Mouse (Mus musculus) liver, adult 2 months (tissue): Measurements from ENCODE around the gene Llgl1.

ENCODE experiments used
- CTCF ChIP-seq: fragments of 200-500 bp; IDR thresholded peaks from 2 replicates; pipeline ENCODE4 v1.5.1; 2011; ENCODE audit warnings: low read depth, low read length, control low read depth
- POLR2A ChIP-seq: fragments of 200-500 bp; IDR thresholded peaks from 2 replicates; pipeline ENCODE4 v1.6.1; 2011; ENCODE audit warnings: low read length, control low read depth; ENCODE audit not compliant: insufficient read depth; ENCODE audit errors: extremely low read depth

- no peak for TF ChIP-seq CTCF
- TF ChIP-seq POLR2A = no peak
Measured at GRCm38 (mm10) chr11:60708631-60709030, 9.1 kb downstream of the Llgl1 start.
